ENCODE assay signal across 8 mouse cellular contexts in the genomic region with DNA sequence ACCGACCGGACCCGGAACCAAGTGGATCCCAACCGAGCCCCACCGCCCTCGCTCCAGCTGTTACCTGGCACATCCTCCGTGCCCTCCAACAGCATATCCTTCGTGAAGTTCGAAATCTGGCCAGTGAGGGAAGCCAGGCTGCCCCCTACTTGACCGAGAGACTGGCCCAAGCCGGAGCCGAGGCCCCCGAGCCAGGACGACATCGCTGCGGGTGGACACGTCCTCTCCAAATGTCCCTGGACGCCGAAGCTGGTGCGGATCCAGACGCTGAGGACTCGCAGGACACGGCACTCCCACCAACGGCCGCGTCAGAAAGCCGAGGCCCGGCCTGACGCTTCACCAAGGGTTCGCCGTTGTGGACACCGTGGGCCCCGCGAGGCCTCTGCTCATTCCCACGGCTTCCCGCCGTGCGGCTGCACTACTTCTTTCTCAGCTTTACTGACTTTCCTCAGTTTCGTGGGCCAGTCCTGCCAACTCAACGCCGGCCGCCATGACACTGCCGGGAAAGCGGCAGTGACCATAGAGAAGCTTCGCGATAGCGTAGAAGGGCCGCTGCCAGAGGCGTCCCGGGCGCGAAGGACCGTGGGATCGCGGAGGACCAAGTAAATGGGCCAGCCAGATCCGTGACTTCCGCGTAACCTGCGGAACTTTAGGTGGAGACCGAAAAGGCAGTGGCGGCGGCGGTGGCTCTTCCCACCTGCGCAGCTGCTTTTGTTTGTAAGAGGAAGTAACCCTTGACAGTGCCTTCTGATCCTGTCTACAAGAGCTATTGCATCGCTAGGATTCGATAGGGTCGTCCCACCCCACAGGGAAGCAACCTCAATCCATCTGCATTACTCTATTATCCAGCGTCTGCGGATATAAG. TPM values are rescaled to one million over a fixed set of nuclear protein-coding genes. Genes with fewer than 3 reads are reported as not detected.
DNase-seq lines count a peak whose midpoint lies in the region; ATAC-seq and TF ChIP-seq lines count a peak whose summit lies in the region.

Trip11 (minus strand) TSS at position 642 of the 865 bp plus-strand sequence.

- WGBS in heart, embryonic 14.5 days: under 1% methylated on average over 69 of the region's 69 CpGs
- WGBS in liver, embryonic 11.5 days: under 1% methylated on average over 69 of the region's 69 CpGs

- peak; percentile 94 for ATAC-seq in CD4-positive, CD25-positive, alpha-beta regulatory T cell, adult 4 months
- peak; percentile 98 for ATAC-seq in erythroid progenitor cell, adult 5-6 weeks (replicated peaks; ENCODE audit: low FRiP score, poor library complexity, severe bottlenecking)
- peak; percentile 93 for ATAC-seq in heart, embryonic 14.5 days (ENCODE audit: insufficient number of reproducible peaks, insufficient read depth, low FRiP score, low read depth)
- ATAC-seq in liver, embryonic 11.5 days (replicated peaks; ENCODE audit: low FRiP score): peak; percentile 95

- peaks cover 12% of the 10 kb centered on the region for H3K36me3 ChIP-seq in heart, embryonic 14.5 days (ENCODE audit: control insufficient read depth, insufficient read depth, low read length)
- H3K36me3 ChIP-seq in liver, embryonic 11.5 days (ENCODE audit: control insufficient read depth, insufficient read depth, low read length): peaks cover 8% of the 10 kb centered on the region
- H3K36me3 ChIP-seq in myocyte (ENCODE audit: control insufficient read depth, insufficient read depth): no peaks in the 10 kb centered on the region

- peaks cover 28% of the 10 kb centered on the region for H3K79me2 ChIP-seq in myocyte (ENCODE audit: control insufficient read depth, insufficient read depth)

- H3K9ac ChIP-seq in heart, embryonic 14.5 days (ENCODE audit: low read length): peak within 1 kb of the TSS; percentile 80
- peak within 1 kb of the TSS; percentile 83 for H3K9ac ChIP-seq in liver, embryonic 11.5 days (ENCODE audit: low read depth, low read length)

- H3K4me3 ChIP-seq in brown adipose tissue, adult 24 weeks (ENCODE audit: insufficient read depth, low read depth, low read length): peak within 1 kb of the TSS; percentile 72
- H3K4me3 ChIP-seq in heart, embryonic 14.5 days (ENCODE audit: control insufficient read depth in 1 of 2, insufficient read depth in 1 of 2, low read depth in 1 of 2, low read length in 2 of 2): peak within 1 kb of the TSS; percentile 61 to 80
- peak within 1 kb of the TSS; percentile 78 for H3K4me3 ChIP-seq in liver, embryonic 11.5 days (ENCODE audit: low read depth, low read length)
- H3K4me3 ChIP-seq in myocyte: peak within 1 kb of the TSS; percentile 96

- peak within 1 kb of the TSS; percentile 86 for H3K4me2 ChIP-seq in heart, embryonic 14.5 days (ENCODE audit: low read length)
- H3K4me2 ChIP-seq in liver, embryonic 11.5 days: peak within 1 kb of the TSS; percentile 84
- peak within 1 kb of the TSS; percentile 91 for H3K4me2 ChIP-seq in myocyte (ENCODE audit: low read depth)

- no peaks in the 10 kb centered on the region for H3K27me3 ChIP-seq in heart, embryonic 14.5 days (ENCODE audit: control insufficient read depth, insufficient read depth, low read length)
- no peaks in the 10 kb centered on the region for H3K27me3 ChIP-seq in liver, embryonic 11.5 days (replicated peaks; ENCODE audit: control insufficient read depth, insufficient read depth, low read length)
- no peaks in the 10 kb centered on the region for H3K27me3 ChIP-seq in myocyte (ENCODE audit: control insufficient read depth, insufficient read depth, insufficient read length)

- peak; percentile 87 for TF ChIP-seq POLR2A in myocyte (IDR thresholded peaks at IDR 0.05; ENCODE audit: insufficient read length, low read depth)

- peak within 1 kb of the TSS; percentile 52 for H3ac ChIP-seq in myocyte (ENCODE audit: control insufficient read depth, insufficient read length)

- peak; percentile 95 for DNase-seq in kidney, postnatal 10 days
- peak; percentile 85 for DNase-seq in liver, embryonic 11.5 days (ENCODE audit: low spot score)
- peak; percentile 87 to 94 for DNase-seq in spleen, postnatal 4 days (ENCODE audit: low spot score in 2 of 2)

- peaks cover 5% of the 10 kb centered on the region; the same call in 1 of the 2 replicates for H3K4me1 ChIP-seq in brown adipose tissue, adult 24 weeks (ENCODE audit: control insufficient read depth, insufficient read depth, insufficient read length, low read length)
- peaks cover 6 to 11% of the 10 kb centered on the region in 2 experiments for H3K4me1 ChIP-seq in heart, embryonic 14.5 days (ENCODE audit: control insufficient read depth in 2 of 2, insufficient read depth in 2 of 2, low read length in 2 of 2)
- H3K4me1 ChIP-seq in liver, embryonic 11.5 days (replicated peaks; ENCODE audit: control insufficient read depth, insufficient read depth, low read length): peaks cover 9% of the 10 kb centered on the region

- peak within 1 kb of the TSS; percentile 84 for H3K27ac ChIP-seq in brown adipose tissue, adult 24 weeks (replicated peaks; ENCODE audit: low read depth, low read length)
- peak within 1 kb of the TSS; percentile 82 to 93 for H3K27ac ChIP-seq in heart, embryonic 14.5 days (replicated peaks in 1 of 2; ENCODE audit: control insufficient read depth in 1 of 2, insufficient read depth in 1 of 2, low read depth in 2 of 2, low read length in 2 of 2)
- peak within 1 kb of the TSS; percentile 77 for H3K27ac ChIP-seq in liver, embryonic 11.5 days (ENCODE audit: low read depth, low read length)

- no peaks in the 10 kb centered on the region for H3K9me3 ChIP-seq in heart, embryonic 14.5 days (ENCODE audit: control insufficient read depth, low read length)
- H3K9me3 ChIP-seq in liver, embryonic 11.5 days (ENCODE audit: control insufficient read depth, low read length): no peaks in the 10 kb centered on the region

TF ChIP-seq in myocyte, 11 proteins besides CTCF, POLR2A, EP300 and RAD21:
- TF ChIP-seq SRF (IDR thresholded peaks at IDR 0.05; ENCODE audit: control insufficient read depth, insufficient read length, low read depth) (no peak), REST (IDR thresholded peaks at IDR 0.05; ENCODE audit: insufficient read depth, insufficient read length) (no peak), POLR2AphosphoS2 (IDR thresholded peaks at IDR 0.05; ENCODE audit: insufficient read length, low read depth) (peak; percentile 76), MAX (IDR thresholded peaks at IDR 0.05; ENCODE audit: low read depth) (no peak), MYOD1 (IDR thresholded peaks at IDR 0.05; ENCODE audit: control insufficient read depth in 1 of 3, insufficient read length in 2 of 3, low read depth in 2 of 3) (peak in 2 of 3 experiments; percentile 40 to 46), E2F4 (IDR thresholded peaks at IDR 0.05; ENCODE audit: insufficient read depth) (no peak), TCF3 (IDR thresholded peaks at IDR 0.05; ENCODE audit: insufficient read length, low read depth) (no peak), USF1 (IDR thresholded peaks at IDR 0.05; ENCODE audit: low read depth) (no peak), CEBPB (IDR thresholded peaks at IDR 0.05; ENCODE audit: insufficient read depth, poor library complexity, severe bottlenecking) (no peak), MYOG (IDR thresholded peaks at IDR 0.05; ENCODE audit: control insufficient read depth in 1 of 3, insufficient read depth in 1 of 3, insufficient read length in 2 of 3, low read depth in 2 of 3) (peak in 1 of 3 experiments; percentile 53), TCF12 (IDR thresholded peaks at IDR 0.05; ENCODE audit: insufficient read depth, poor library complexity, severe bottlenecking) (no peak)

RNA-seq across cellular contexts. Expression of gene Trip11, which starts in this region (rescaled TPM):
- polyA plus RNA-seq in CD4-positive, CD25-positive, alpha-beta regulatory T cell, adult 4 months (2017; shearing (Covaris generic)): 10 to 100 TPM; 66.1 to 85.4 TPM
- polyA plus RNA-seq in brown adipose tissue, adult 24 weeks (2012; ENCODE audit: insufficient read depth, insufficient read length, missing spikeins): 15.1 and 17.1 TPM in 2 replicates
- 14.4 and 15.9 TPM in 2 replicates for total RNA-seq in erythroid progenitor cell, adult 5-6 weeks (2015; ENCODE audit: low replicate concordance)
- 25.0 and 41.8 TPM in 2 replicates for total RNA-seq in erythroid progenitor cell, adult 5-6 weeks (2017; ENCODE audit: low replicate concordance)
- 20.5 and 21.8 TPM in 2 replicates for polyA plus RNA-seq in heart, embryonic 14.5 days (2014; fragmentation: Nextera tagmentation; extraction: Ambion mirVana)
- 10.4 TPM in 2 replicates for polyA plus RNA-seq in liver, embryonic 11.5 days (2014; fragmentation: Nextera tagmentation; extraction: Ambion mirVana)
- polyA plus RNA-seq in myocyte (2012; fragmentation: generic; extraction: Trizol): 3.0 TPM

Comparison
In these comparisons a context has a peak if more than half of its experiments do, and no peak if none do; other contexts are left out.
1. Peak in every context shown above with its lines: DNase-seq, ATAC-seq, H3K4me3 ChIP-seq and H3K27ac ChIP-seq.